Mouse (Mus musculus) bone marrow macrophage, adult 2 months (primary cell): ENCODE measurements at regions not wholly inside any gene's neighbourhood (a gene's known extent, or its start where the extent isn't known, plus 50 kb on each side); places are given as distances from the start of the nearest gene placed in this dataset.

ENCODE experiments used
- H3K27ac ChIP-seq: 2 replicates; pipeline ENCODE4 v1.5.1; 2012; ENCODE audit warnings: low read depth, low read length; ENCODE audit not compliant: insufficient read depth
- H3K4me1 ChIP-seq: 2 replicates; pipeline ENCODE4 v1.6.1; 2012; ENCODE audit warnings: low read length; ENCODE audit not compliant: control insufficient read depth, insufficient read depth
- H3K4me3 ChIP-seq: 2 replicates; pipeline ENCODE4 v1.5.1; 2012; ENCODE audit warnings: mild to moderate bottlenecking, low read length, moderate library complexity; ENCODE audit not compliant: insufficient read depth
- CTCF ChIP-seq: IDR thresholded peaks from 2 replicates; pipeline ENCODE4 v1.5.1; 2012; ENCODE audit warnings: low read depth, mild to moderate bottlenecking, low read length, moderate library complexity
- POLR2A ChIP-seq: IDR thresholded peaks from 2 replicates; pipeline ENCODE4 v1.6.1; 2012; ENCODE audit warnings: mild to moderate bottlenecking, low read depth, low read length, borderline replicate concordance

DNA sequence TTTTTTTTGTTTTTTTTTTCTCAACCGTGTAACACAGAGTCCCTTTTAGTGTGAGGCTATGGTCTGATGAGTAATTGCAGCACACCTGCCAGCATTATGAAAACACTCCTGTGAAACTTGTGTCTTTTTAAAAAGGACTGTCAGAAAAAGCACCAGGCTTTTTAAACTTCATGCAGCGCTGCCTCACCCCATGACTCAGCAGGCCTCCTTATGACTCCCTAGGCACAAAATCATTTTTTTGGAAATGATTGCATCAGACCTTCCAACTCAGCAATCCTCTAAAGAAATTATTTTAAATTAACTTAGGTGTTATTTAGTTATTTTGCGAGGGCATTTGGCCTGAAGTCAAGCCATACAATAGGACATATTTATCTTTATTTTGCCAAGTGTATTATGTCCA lies 134.7 kb upstream of the Hcn1 start:
- H3K27ac ChIP-seq, result no peak overlapping the region
- TF ChIP-seq POLR2A (no peak), CTCF (no peak)
- H3K4me3 ChIP-seq, result no peak overlapping the region
- no peaks in the 10 kb centered on the region for H3K4me1 ChIP-seq

DNA sequence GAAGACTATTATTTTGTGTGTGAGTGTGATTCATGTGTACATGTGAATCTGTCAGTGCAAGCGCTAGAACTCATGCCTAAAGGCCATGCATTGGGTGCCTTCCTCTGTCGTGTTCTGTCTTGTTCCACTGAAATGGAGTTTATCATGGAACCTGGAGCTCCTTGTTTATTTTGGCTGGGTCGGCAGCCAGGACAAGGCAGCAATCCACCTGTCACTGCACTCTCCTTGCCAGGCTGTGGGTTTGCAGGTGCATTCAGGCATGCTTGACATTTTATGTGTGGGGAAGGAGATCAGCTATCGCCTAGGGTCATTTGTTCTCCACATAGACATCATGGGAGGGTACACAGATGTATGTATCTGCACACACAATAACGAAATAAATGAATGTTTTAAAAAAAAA lies 129.4 kb upstream of the Hcn1 start:
- TF ChIP-seq POLR2A (no peak), CTCF (no peak)
- H3K4me3 ChIP-seq, result no peak overlapping the region
- H3K27ac ChIP-seq, result no peak overlapping the region
- no peaks in the 10 kb centered on the region for H3K4me1 ChIP-seq

- no peak overlapping the region for H3K27ac ChIP-seq
- H3K4me1 ChIP-seq, result no peaks in the 10 kb centered on the region
- TF ChIP-seq CTCF (no peak), POLR2A (no peak)
- no peak overlapping the region for H3K4me3 ChIP-seq
Measured at GRCm38 (mm10) chr13:117482624-117483023, 119.5 kb upstream of the Hcn1 start.

GRCm38 (mm10) chr13:117508746-117509145 lies 93.4 kb upstream of the Hcn1 start:
- Histone ChIP-seq H3K4me3 (no peak overlapping the region), H3K4me1 (no peaks in the 10 kb centered on the region), H3K27ac (no peak overlapping the region)
- no peak for TF ChIP-seq CTCF
- no peak for TF ChIP-seq POLR2A

- TF ChIP-seq CTCF, result peak; percentile 91
- no peak for TF ChIP-seq POLR2A
Measured at GRCm38 (mm10) chr13:117550108-117550507, 52.0 kb upstream of the Hcn1 start.

More at GRCm38 (mm10) chr13:117550108-117550507, 52.0 kb upstream of the Hcn1 start:
- no peak overlapping the region for H3K4me3 ChIP-seq
- H3K4me1 ChIP-seq, result no peaks in the 10 kb centered on the region
- no peak overlapping the region for H3K27ac ChIP-seq
